Mouse (Mus musculus): ENCODE data around the gene Fubp1. TPM values are rescaled to one million over a fixed set of nuclear protein-coding genes. Genes with fewer than 3 reads are reported as not detected.
"Not testable (repeated sequence)": the region's sequence is repeated elsewhere in the genome, so short reads cannot be mapped to it uniquely, and the experiment has no call there.

Gene Fubp1
- polyA plus RNA-seq, 1 experiment from 2014 or later = 300 TPM

DNA sequence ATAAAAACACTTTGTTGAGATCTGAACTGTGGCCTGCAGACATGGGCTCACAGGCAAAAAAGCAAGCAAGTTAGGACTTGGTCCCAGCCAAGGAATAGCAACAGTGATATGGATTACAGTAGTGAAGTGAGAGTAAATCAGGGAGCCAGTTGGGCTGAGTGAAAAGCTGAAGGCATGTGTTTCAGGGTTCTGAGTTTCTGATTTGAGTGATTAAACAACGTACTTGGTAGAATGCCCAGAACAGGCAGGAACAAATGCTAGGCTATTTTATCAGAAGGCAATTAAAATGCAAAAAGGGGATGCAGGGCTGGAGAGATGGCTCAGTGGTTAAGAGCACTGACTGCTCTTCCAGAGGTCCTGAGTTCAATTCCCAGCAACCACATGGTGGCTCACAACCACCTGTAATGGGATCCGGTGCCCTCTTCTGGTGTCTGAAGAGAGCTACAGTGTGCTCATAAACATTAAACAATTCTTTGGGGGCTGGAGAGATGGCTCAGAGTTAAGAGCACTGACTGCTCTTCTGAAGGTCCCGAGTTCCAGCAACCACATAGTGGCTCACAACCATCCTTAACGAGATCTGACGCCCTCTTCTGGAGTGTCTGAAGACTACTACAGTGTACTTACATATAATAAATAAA is 35.2 kb downstream of the Fubp1 start:
- no peak overlapping the region for H3K4me3 ChIP-seq (ENCODE audit: low read depth, low read length)
- H3K27ac ChIP-seq (ENCODE audit: low read depth) = no peak overlapping the region
- H3K36me3 ChIP-seq (ENCODE audit: insufficient read depth) = peaks cover 51% of the 10 kb centered on the region
- no peak for TF ChIP-seq CTCF (IDR thresholded peaks at IDR 0.05; ENCODE audit: low read depth)
- WGBS = 74% methylated on average over 5 of the region's 5 CpGs
- no peaks in the 10 kb centered on the region for H3K9me3 ChIP-seq (ENCODE audit: low read depth, low read length)
- H3K9ac ChIP-seq = no peak overlapping the region
- no peaks in the 10 kb centered on the region for H3K27me3 ChIP-seq (ENCODE audit: insufficient read depth, low read length)
- no peaks in the 10 kb centered on the region for H3K4me1 ChIP-seq (ENCODE audit: insufficient read depth)
- H3K4me2 ChIP-seq = no peak overlapping the region
- ATAC-seq (ENCODE audit: insufficient read depth) = no peak
- peak; percentile 51 for DNase-seq

DNA sequence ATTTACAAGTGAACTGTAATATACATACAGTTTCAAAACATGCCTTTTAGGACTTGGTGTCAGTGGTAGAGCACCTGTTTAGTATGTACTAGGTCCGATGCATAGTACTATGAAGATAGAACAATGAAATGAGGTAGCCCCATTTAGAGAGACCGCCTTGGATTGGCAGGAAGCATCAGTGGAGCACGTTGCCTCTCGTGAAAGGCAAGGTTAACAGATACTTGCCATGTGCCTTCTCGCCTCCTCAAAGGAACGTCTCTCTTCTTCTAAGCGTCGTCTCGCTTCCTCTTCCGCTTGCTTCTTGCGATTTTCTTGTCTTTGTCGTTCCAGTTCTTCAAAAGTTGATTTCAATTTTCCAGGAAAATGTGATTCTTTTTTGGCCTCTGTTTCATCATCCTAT is 37.5 kb downstream of the Fubp1 start:
- 83% methylated on average over 12 of the region's 12 CpGs for WGBS
- Histone ChIP-seq H3K4me1 (ENCODE audit: insufficient read depth) (no peaks in the 10 kb centered on the region), H3K27me3 (ENCODE audit: insufficient read depth, low read length) (no peaks in the 10 kb centered on the region), H3K27ac (ENCODE audit: low read depth) (no peak overlapping the region), H3K36me3 (ENCODE audit: insufficient read depth) (peaks cover 46% of the 10 kb centered on the region), H3K4me2 (no peak overlapping the region), H3K4me3 (ENCODE audit: low read depth, low read length) (no peak overlapping the region), H3K9me3 (ENCODE audit: low read depth, low read length) (no peaks in the 10 kb centered on the region), H3K9ac (no peak overlapping the region)
- ATAC-seq (ENCODE audit: insufficient read depth) (no peak), DNase-seq (no peak)
- TF ChIP-seq CTCF (IDR thresholded peaks at IDR 0.05; ENCODE audit: low read depth) = no peak

DNA sequence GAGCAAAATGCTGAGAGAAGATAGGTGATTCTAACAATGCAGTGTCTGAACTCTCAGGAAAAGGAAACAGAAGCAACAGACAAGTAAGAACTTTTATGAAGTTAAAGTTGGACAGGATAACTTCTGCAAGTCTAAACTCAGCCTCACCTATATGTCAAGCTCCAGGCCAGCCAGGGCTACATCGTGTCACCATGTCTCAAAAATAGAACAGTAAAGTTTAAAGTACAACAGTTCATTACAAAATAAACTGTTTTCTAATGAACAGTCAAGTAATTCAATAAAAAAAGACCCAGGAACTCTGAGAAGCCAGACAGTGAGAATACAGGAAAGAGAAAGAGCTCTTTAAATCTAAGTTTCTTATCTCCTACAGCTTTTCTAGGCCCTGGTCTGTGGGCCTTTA is 40.3 kb downstream of the Fubp1 start:
- no peak for DNase-seq
- Histone ChIP-seq H3K4me1 (ENCODE audit: insufficient read depth) (no peaks in the 10 kb centered on the region), H3K9ac (no peak overlapping the region), H3K36me3 (ENCODE audit: insufficient read depth) (peaks cover 42% of the 10 kb centered on the region), H3K27me3 (ENCODE audit: insufficient read depth, low read length) (no peaks in the 10 kb centered on the region), H3K4me2 (no peak overlapping the region), H3K4me3 (ENCODE audit: low read depth, low read length) (no peak overlapping the region), H3K9me3 (ENCODE audit: low read depth, low read length) (no peaks in the 10 kb centered on the region), H3K27ac (ENCODE audit: low read depth) (no peak overlapping the region)
- no peak for TF ChIP-seq CTCF (IDR thresholded peaks at IDR 0.05; ENCODE audit: low read depth)
- WGBS = 90% methylated on average over 1 of the region's 1 CpGs
- no peak for ATAC-seq (ENCODE audit: insufficient read depth)

DNA sequence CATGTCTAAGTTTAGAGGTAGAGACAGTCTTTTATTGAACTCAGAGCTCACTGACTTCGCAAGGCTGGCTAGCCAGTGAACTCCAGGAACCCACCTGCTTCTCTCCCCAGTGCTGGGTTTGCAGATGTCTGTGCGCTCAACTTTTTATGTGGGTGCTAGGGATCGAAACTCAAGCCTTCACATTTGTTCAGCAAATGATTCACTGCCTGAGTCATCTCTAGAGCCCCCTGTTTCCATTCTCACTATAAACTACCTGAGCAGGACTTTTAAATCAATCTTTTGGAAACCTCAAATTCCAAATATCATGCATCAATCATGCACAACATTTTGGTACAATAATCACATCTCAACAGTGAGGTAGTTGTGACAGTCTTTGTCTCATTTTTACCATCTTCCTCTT is 47.3 kb downstream of the Fubp1 start:
- TF ChIP-seq CTCF (IDR thresholded peaks at IDR 0.05; ENCODE audit: low read depth) = no peak
- no peak overlapping the region for H3K9ac ChIP-seq
- H3K4me2 ChIP-seq = no peak overlapping the region
- WGBS = 88% methylated on average over 3 of the region's 3 CpGs
- no peak for DNase-seq
- peaks cover 16% of the 10 kb centered on the region; the same call in 1 of the 2 replicates for H3K36me3 ChIP-seq (ENCODE audit: insufficient read depth)
- H3K4me3 ChIP-seq (ENCODE audit: low read depth, low read length) = no peak overlapping the region
- ATAC-seq (ENCODE audit: insufficient read depth) = no peak
- H3K27me3 ChIP-seq (ENCODE audit: insufficient read depth, low read length) = no peaks in the 10 kb centered on the region
- peaks cover 3% of the 10 kb centered on the region; the same call in 1 of the 2 replicates for H3K4me1 ChIP-seq (ENCODE audit: insufficient read depth)
- H3K9me3 ChIP-seq (ENCODE audit: low read depth, low read length) = no peaks in the 10 kb centered on the region
- no peak overlapping the region for H3K27ac ChIP-seq (ENCODE audit: low read depth)

DNA sequence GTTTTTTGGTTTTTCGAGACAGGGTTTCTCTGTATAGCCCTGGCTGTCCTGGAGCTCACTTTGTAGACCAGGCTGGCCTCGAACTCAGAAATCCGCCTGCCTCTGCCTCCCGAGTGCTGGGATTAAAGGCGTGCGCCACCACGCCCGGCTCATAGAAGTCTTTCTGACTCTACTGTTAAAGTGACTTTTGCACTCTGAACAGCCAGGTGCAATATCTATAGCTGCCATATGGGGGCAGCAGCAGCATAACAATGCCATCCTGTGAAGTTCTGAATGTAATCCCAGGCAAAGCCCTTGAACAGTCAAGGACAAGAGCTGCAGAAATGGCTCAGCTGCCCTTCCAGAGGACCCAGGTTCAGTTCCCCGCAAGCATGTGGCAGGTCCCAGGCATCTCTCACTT is 49.2 kb downstream of the Fubp1 start:
- not testable (repeated sequence) for H3K9ac ChIP-seq; H3K27ac ChIP-seq (ENCODE audit: low read depth); H3K27me3 ChIP-seq (ENCODE audit: insufficient read depth, low read length); H3K36me3 ChIP-seq (ENCODE audit: insufficient read depth); H3K4me3 ChIP-seq (ENCODE audit: low read depth, low read length); H3K9me3 ChIP-seq (ENCODE audit: low read depth, low read length); H3K4me1 ChIP-seq (ENCODE audit: insufficient read depth); H3K4me2 ChIP-seq
- TF ChIP-seq CTCF (IDR thresholded peaks at IDR 0.05; ENCODE audit: low read depth) = peak; percentile 91
- WGBS = 40% methylated on average over 7 of the region's 9 CpGs
- DNase-seq = peak; percentile 94
- peak; percentile 66 for ATAC-seq (ENCODE audit: insufficient read depth)

DNA sequence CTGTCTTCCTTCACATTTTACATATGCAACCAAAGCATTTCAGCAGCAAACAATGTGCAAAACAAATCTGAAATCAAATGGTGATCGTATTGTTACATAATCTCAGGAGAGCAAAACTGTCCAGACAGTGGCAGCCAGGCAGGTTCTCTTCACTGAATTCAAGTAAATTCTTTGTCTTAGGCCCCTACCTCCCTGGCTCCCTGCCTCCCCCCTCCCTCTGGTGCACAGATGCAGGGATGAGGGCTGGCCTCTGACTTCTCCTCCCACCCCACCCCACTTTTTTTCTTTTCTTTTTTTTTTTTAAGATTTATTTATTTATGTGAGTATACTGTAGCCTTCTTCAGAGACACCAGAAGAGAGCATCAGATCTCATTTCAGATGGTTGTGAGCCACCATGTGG is 50.1 kb downstream of the Fubp1 start:
- Histone ChIP-seq H3K27ac (ENCODE audit: low read depth) (no peak overlapping the region), H3K4me2 (no peak overlapping the region), H3K9ac (no peak overlapping the region), H3K9me3 (ENCODE audit: low read depth, low read length) (no peaks in the 10 kb centered on the region), H3K4me1 (ENCODE audit: insufficient read depth) (peaks cover 6% of the 10 kb centered on the region; the same call in 1 of the 2 replicates), H3K4me3 (ENCODE audit: low read depth, low read length) (no peak overlapping the region), H3K27me3 (ENCODE audit: insufficient read depth, low read length) (no peaks in the 10 kb centered on the region), H3K36me3 (ENCODE audit: insufficient read depth) (peaks cover 6% of the 10 kb centered on the region; the same call in 1 of the 2 replicates)
- no peak for TF ChIP-seq CTCF (IDR thresholded peaks at IDR 0.05; ENCODE audit: low read depth)
- DNase-seq (no peak), ATAC-seq (ENCODE audit: insufficient read depth) (no peak)
- WGBS = 86% methylated on average over 1 of the region's 1 CpGs

- Histone ChIP-seq H3K9me3 (ENCODE audit: low read depth, low read length) (no peaks in the 10 kb centered on the region), H3K27ac (ENCODE audit: low read depth) (peak overlapping the region; percentile 78), H3K9ac (peak overlapping the region; percentile 41; the same call in 1 of the 2 replicates), H3K4me1 (ENCODE audit: insufficient read depth) (peaks cover 6% of the 10 kb centered on the region; the same call in 1 of the 2 replicates), H3K27me3 (ENCODE audit: insufficient read depth, low read length) (no peaks in the 10 kb centered on the region; the same call in 1 of the 2 replicates), H3K4me2 (peak overlapping the region; percentile 91), H3K4me3 (ENCODE audit: low read depth, low read length) (no peak overlapping the region), H3K36me3 (ENCODE audit: insufficient read depth) (peaks cover 6% of the 10 kb centered on the region; the same call in 1 of the 2 replicates)
- DNase-seq = no peak
- no peak for ATAC-seq (ENCODE audit: insufficient read depth)
- TF ChIP-seq CTCF (IDR thresholded peaks at IDR 0.05; ENCODE audit: low read depth) = no peak
- 56% methylated on average over 8 of the region's 8 CpGs for WGBS
Observed at GRCm38 (mm10) chr3:152261436-152261835, 51.2 kb downstream of the Fubp1 start.

All from lung, embryonic 14.5 days (tissue).